Mouse (Mus musculus) lung, embryonic 14.5 days (tissue): ENCODE data around the gene Clic5. TPM values are rescaled to one million over a fixed set of nuclear protein-coding genes. Genes with fewer than 3 reads are reported as not detected.

Experiments used
- ATAC-seq: fragments of 200-750 bp; cut with Nextera tagmentation; 2 replicates; pipeline ENCODE4 v1.8.0; 2017; ENCODE audit warnings: mild to moderate bottlenecking, moderate TSS enrichment, moderate library complexity; ENCODE audit not compliant: insufficient read depth
- DNase-seq: peaks from one replicate; pipeline ENCODE4 v3.0.0-alpha.2; 2015
- H3K27ac ChIP-seq: fragments of 300-500 bp; sonication (generic); 2 replicates; pipeline ENCODE4 v1.5.1; 2014; ENCODE audit warnings: low read depth, mild to moderate bottlenecking, moderate library complexity
- H3K27me3 ChIP-seq: fragments of 300-500 bp; sonication (generic); 2 replicates; pipeline ENCODE4 v1.6.1; 2014; ENCODE audit warnings: low read length, control low read depth; ENCODE audit not compliant: insufficient read depth
- H3K36me3 ChIP-seq: fragments of 300-500 bp; sonication (generic); 2 replicates; pipeline ENCODE4 v1.6.1; 2014; ENCODE audit warnings: control low read depth; ENCODE audit not compliant: insufficient read depth
- H3K4me1 ChIP-seq: fragments of 300-500 bp; sonication (generic); 2 replicates; pipeline ENCODE4 v1.6.1; 2014; ENCODE audit warnings: antibody characterized with exemption, control low read depth; ENCODE audit not compliant: insufficient read depth
- H3K4me2 ChIP-seq: fragments of 300-500 bp; sonication (generic); 2 replicates; pipeline ENCODE4 v1.6.1; 2014; ENCODE audit warnings: mild to moderate bottlenecking
- H3K4me3 ChIP-seq: fragments of 300-500 bp; sonication (generic); 2 replicates; pipeline ENCODE4 v1.5.1; 2014; ENCODE audit warnings: low read depth, low read length
- H3K9ac ChIP-seq: fragments of 300-500 bp; sonication (generic); 2 replicates; pipeline ENCODE4 v1.6.1; 2014
- H3K9me3 ChIP-seq: fragments of 300-500 bp; sonication (generic); 2 replicates; pipeline ENCODE4 v1.6.1; 2016; ENCODE audit warnings: low read depth, low read length, control low read depth
- CTCF ChIP-seq: IDR thresholded peaks from 2 replicates; pipeline ENCODE4 v1.5.1; 2016; ENCODE audit warnings: antibody characterized with exemption, low read depth
- WGBS: fragments of 180-500 bp; shearing (Covaris S2); extraction: QIAGEN DNeasy Blood & Tissue Kit; methylation state at CpG from one replicate; pipeline ENCODE4 v1.1.7; 2014; 5-methylcytosine and 5-hydroxymethylcytosine counted together
- polyA plus RNA-seq: library from polyadenylated mRNA; unstranded; fragments of >200 nt; fragmentation: Nextera tagmentation; extraction: Ambion mirVana; gene quantifications from 2 replicates; pipeline ENCODE4 v1.2.1, GENCODE M21; 2014

The Clic5 gene
- polyA plus RNA-seq, 1 experiment from 2014 or later: 3.3 TPM

GRCm38 (mm10) chr17:44190246-44190645, 1.9 kb downstream of the Clic5 start:
- H3K27ac ChIP-seq: no peak overlapping the region
- no peak overlapping the region for H3K4me2 ChIP-seq
- H3K9me3 ChIP-seq: no peaks in the 10 kb centered on the region
- no peak overlapping the region for H3K9ac ChIP-seq
- ATAC-seq: no peak
- H3K4me1 ChIP-seq: no peaks in the 10 kb centered on the region
- peaks cover 26% of the 10 kb centered on the region for H3K27me3 ChIP-seq
- H3K4me3 ChIP-seq: no peak overlapping the region
- H3K36me3 ChIP-seq: no peaks in the 10 kb centered on the region
- DNase-seq: no peak
- WGBS: 40% methylated on average over 7 of the region's 7 CpGs
- no peak for TF ChIP-seq CTCF

DNA sequence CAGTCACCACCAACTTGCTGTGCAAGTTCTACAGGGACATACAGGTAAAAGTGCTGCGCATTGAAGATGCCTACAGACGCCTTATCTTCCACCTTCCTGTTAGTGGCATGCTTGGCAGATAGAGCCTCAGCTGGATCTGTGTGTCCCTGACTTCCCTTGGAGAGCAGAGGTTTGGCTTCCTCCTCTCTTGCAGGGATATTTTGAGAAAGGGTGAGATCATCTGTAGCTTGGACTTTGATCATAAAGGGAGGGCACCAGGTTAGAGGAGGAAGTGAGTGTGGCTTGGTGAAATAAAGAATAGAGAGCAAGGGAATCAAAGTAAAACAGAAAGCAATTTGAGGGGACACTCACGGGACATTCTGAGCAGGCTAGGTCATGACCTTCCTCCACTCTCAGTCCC, 4.6 kb downstream of the Clic5 start:
- ATAC-seq: no peak
- no peaks in the 10 kb centered on the region for H3K9me3 ChIP-seq
- H3K4me2 ChIP-seq: no peak overlapping the region
- no peaks in the 10 kb centered on the region for H3K4me1 ChIP-seq
- H3K9ac ChIP-seq: no peak overlapping the region
- DNase-seq: no peak
- no peak overlapping the region for H3K4me3 ChIP-seq
- WGBS: 67% methylated on average over 3 of the region's 3 CpGs
- no peak for TF ChIP-seq CTCF
- H3K27me3 ChIP-seq: peaks cover 25% of the 10 kb centered on the region
- H3K36me3 ChIP-seq: no peaks in the 10 kb centered on the region
- H3K27ac ChIP-seq: no peak overlapping the region

GRCm38 (mm10) chr17:44199158-44199557, 10.8 kb downstream of the Clic5 start:
- H3K9me3 ChIP-seq: no peaks in the 10 kb centered on the region

GRCm38 (mm10) chr17:44202952-44203351, 14.6 kb downstream of the Clic5 start:
- H3K9me3 ChIP-seq: no peaks in the 10 kb centered on the region
- TF ChIP-seq CTCF: no peak
- ATAC-seq (no peak), DNase-seq (no peak)
- 76% methylated on average over 5 of the region's 5 CpGs for WGBS
- H3K27me3 ChIP-seq: no peaks in the 10 kb centered on the region
- no peaks in the 10 kb centered on the region for H3K36me3 ChIP-seq
- H3K27ac ChIP-seq: no peak overlapping the region
- H3K4me1 ChIP-seq: no peaks in the 10 kb centered on the region
- H3K9ac ChIP-seq: no peak overlapping the region
- H3K4me3 ChIP-seq: no peak overlapping the region
- H3K4me2 ChIP-seq: no peak overlapping the region

More at GRCm38 (mm10) chr17:44199158-44199557, 10.8 kb downstream of the Clic5 start:
- DNase-seq (no peak), ATAC-seq (no peak)
- no peak for TF ChIP-seq CTCF
- H3K4me2 ChIP-seq: no peak overlapping the region
- 46% methylated on average over 4 of the region's 4 CpGs for WGBS
- no peak overlapping the region for H3K27ac ChIP-seq
- H3K27me3 ChIP-seq: no peaks in the 10 kb centered on the region
- no peak overlapping the region for H3K9ac ChIP-seq
- H3K4me1 ChIP-seq: no peaks in the 10 kb centered on the region
- no peak overlapping the region for H3K4me3 ChIP-seq
- H3K36me3 ChIP-seq: no peaks in the 10 kb centered on the region

- 83% methylated on average over 1 of the region's 1 CpGs for WGBS
- no peak for TF ChIP-seq CTCF
- H3K27me3 ChIP-seq: no peaks in the 10 kb centered on the region
- H3K36me3 ChIP-seq: no peaks in the 10 kb centered on the region
- H3K9me3 ChIP-seq: no peaks in the 10 kb centered on the region
- no peak overlapping the region for H3K4me3 ChIP-seq
- H3K9ac ChIP-seq: no peak overlapping the region
- H3K4me1 ChIP-seq: no peaks in the 10 kb centered on the region
- H3K27ac ChIP-seq: no peak overlapping the region
- ATAC-seq: no peak
- H3K4me2 ChIP-seq: no peak overlapping the region
- DNase-seq: no peak
Measured at GRCm38 (mm10) chr17:44204787-44205186, 16.4 kb downstream of the Clic5 start.

GRCm38 (mm10) chr17:44205562-44205961, 17.2 kb downstream of the Clic5 start:
- DNase-seq (no peak), ATAC-seq (no peak)
- no peak overlapping the region for H3K27ac ChIP-seq
- no peaks in the 10 kb centered on the region for H3K9me3 ChIP-seq
- no peak overlapping the region for H3K4me2 ChIP-seq
- 24% methylated on average over 3 of the region's 3 CpGs for WGBS
- H3K4me3 ChIP-seq: no peak overlapping the region
- H3K36me3 ChIP-seq: no peaks in the 10 kb centered on the region
- H3K9ac ChIP-seq: no peak overlapping the region
- no peaks in the 10 kb centered on the region for H3K4me1 ChIP-seq
- H3K27me3 ChIP-seq: no peaks in the 10 kb centered on the region
- TF ChIP-seq CTCF: no peak

DNA sequence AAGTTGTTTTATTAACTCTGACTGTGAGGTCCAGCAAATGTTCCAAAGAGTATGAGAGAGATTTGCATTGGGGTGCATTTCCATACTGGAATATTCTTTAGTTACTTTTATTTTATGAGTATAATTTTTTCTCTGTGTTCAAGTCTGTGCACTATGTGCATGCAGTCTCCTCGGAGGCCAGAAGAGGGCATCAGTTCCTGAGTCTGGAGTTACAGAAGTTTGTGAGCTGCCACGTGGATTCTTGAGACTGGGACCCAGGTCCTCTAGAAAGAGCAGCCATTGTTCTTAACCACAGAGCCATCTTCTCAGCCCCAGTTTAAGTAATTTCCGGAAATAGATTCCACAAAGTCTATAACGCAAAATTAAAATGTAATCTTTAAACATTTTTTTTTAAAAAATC, 20.5 kb downstream of the Clic5 start:
- no peaks in the 10 kb centered on the region for H3K9me3 ChIP-seq
- 80% methylated on average over 4 of the region's 4 CpGs for WGBS
- H3K4me1 ChIP-seq: no peaks in the 10 kb centered on the region
- ATAC-seq (no peak), DNase-seq (no peak)
- H3K4me3 ChIP-seq: no peak overlapping the region
- H3K27me3 ChIP-seq: no peaks in the 10 kb centered on the region
- no peak overlapping the region for H3K9ac ChIP-seq
- no peak overlapping the region for H3K4me2 ChIP-seq
- H3K27ac ChIP-seq: no peak overlapping the region
- no peaks in the 10 kb centered on the region for H3K36me3 ChIP-seq
- no peak for TF ChIP-seq CTCF

DNA sequence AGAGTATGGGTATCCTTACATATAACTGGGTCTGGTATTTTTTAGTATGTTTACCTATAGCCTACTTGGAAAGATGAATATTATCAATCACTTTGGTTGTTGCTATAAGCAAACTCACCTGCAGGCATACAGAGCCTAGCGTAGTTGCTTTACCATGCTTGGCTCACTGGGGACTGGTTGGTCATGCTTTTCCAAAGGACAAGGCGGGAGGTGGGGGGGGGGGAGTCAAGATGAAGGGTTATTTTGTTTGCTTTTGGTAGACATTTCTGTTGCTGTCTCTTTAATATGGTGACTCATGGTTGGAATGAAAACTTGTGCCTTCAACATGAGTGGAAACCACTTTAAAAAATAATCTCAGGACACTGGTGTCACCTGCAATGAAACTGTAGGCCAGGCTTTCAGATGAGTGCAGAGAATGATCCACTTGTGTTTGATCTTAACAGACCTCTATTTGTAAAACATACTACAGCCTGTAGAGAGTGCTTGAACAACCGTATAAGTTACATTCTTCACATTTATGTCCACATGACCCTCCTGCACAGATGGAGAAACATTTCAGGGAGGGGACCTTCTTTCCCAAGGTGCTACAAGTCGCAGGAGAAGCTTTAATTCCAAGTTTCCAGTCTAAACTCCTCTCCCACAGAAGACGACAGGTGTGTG, 24.7 kb downstream of the Clic5 start:
- ATAC-seq (peak; percentile 82), DNase-seq (peak; percentile 45)
- TF ChIP-seq CTCF: no peak
- H3K4me3 ChIP-seq: no peak overlapping the region
- 57% methylated on average over 5 of the region's 5 CpGs for WGBS
- no peaks in the 10 kb centered on the region for H3K9me3 ChIP-seq
- no peak overlapping the region for H3K27ac ChIP-seq
- no peaks in the 10 kb centered on the region for H3K4me1 ChIP-seq
- H3K36me3 ChIP-seq: no peaks in the 10 kb centered on the region
- H3K9ac ChIP-seq: no peak overlapping the region
- H3K4me2 ChIP-seq: no peak overlapping the region
- H3K27me3 ChIP-seq: no peaks in the 10 kb centered on the region
